Mouse (Mus musculus) liver, adult 2 months (tissue): ENCODE data around the gene Parm1.

Experiments
- CTCF ChIP-seq: fragments of 200-500 bp; IDR thresholded peaks from 2 replicates; pipeline ENCODE4 v1.5.1; 2011; ENCODE audit warnings: low read depth, low read length, control low read depth
- POLR2A ChIP-seq: fragments of 200-500 bp; IDR thresholded peaks from 2 replicates; pipeline ENCODE4 v1.6.1; 2011; ENCODE audit warnings: low read length, control low read depth; ENCODE audit not compliant: insufficient read depth; ENCODE audit errors: extremely low read depth

GRCm38 (mm10) chr5:91564054-91564453 is 46.6 kb downstream of the Parm1 start:
- TF ChIP-seq POLR2A, result no peak
- no peak for TF ChIP-seq CTCF
